9 mouse cellular contexts compared by ENCODE assay signal in the genomic region with DNA sequence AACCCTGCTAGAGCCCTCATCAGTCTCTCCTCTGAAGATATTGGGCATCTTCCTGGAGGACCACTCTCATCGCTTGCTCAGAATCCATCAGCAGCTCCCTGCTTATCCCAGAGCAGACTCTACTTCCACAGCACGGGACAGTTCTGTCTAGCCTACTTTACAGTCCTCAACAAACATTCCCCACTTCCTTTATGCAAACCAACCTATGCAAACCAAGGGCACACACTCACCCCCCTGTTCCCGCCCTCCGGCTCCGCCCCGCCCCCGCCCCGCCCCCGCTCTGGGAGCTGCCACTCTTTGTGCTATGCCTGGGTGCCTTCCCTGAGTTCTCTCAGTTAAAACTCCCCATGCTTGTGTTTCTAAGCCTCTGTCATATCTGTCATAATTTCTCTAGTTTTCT. TPM values are rescaled to one million over a fixed set of nuclear protein-coding genes. Genes with fewer than 3 reads are reported as not detected.
A peak's percentile ranks its signal among the peaks of the same experiment; 100 is the strongest.
DNase-seq lines count a peak whose midpoint lies in the region; ATAC-seq and TF ChIP-seq lines count a peak whose summit lies in the region.
"Had no signal": no experiment of that assay in that cellular context is flagged by ENCODE, and none has a peak within 500 bp of the region (broad histone marks: within the 10 kb centered on the region; RNA-seq: fewer than 3 reads in every experiment).

No protein-coding gene starts in this region.

- H3K4me1 ChIP-seq in midbrain, embryonic 10.5 days: peaks cover 15% of the 10 kb centered on the region
- peaks cover 3% of the 10 kb centered on the region; the same call in 1 of the 2 replicates for H3K4me1 ChIP-seq in midbrain, postnatal 0 days (ENCODE audit: insufficient read depth, low read length)
- no peaks in the 10 kb centered on the region for H3K4me1 ChIP-seq in hindbrain, embryonic 16.5 days (ENCODE audit: control insufficient read depth, insufficient read depth, low read depth, low read length)
- 0 out of 2 replicates have a peak, but pooled peaks cover 4% of the 10 kb centered on the region for H3K4me1 ChIP-seq in stomach, embryonic 15.5 days

- WGBS in midbrain, embryonic 10.5 days: 5% methylated on average over 9 of the region's 9 CpGs
- WGBS in midbrain, postnatal 0 days: 8% methylated on average over 9 of the region's 9 CpGs
- 7% methylated on average over 9 of the region's 9 CpGs for WGBS in hindbrain, embryonic 16.5 days
- 12% methylated on average over 9 of the region's 9 CpGs for WGBS in stomach, embryonic 15.5 days

- H3K4me2 ChIP-seq in midbrain, postnatal 0 days (ENCODE audit: low read depth, low read length, poor library complexity, severe bottlenecking): no peak overlapping the region
- no peak overlapping the region for H3K4me2 ChIP-seq in hindbrain, embryonic 16.5 days (ENCODE audit: low read length)
- H3K4me2 ChIP-seq in stomach, embryonic 15.5 days: no peak overlapping the region

- no peaks in the 10 kb centered on the region for H3K27me3 ChIP-seq in midbrain, embryonic 10.5 days (ENCODE audit: low read depth, poor library complexity, severe bottlenecking)
- no peaks in the 10 kb centered on the region for H3K27me3 ChIP-seq in midbrain, postnatal 0 days (ENCODE audit: insufficient read depth, low read length)
- no peaks in the 10 kb centered on the region for H3K27me3 ChIP-seq in hindbrain, embryonic 16.5 days (replicated peaks; ENCODE audit: control insufficient read depth, insufficient read depth, low read length)
- H3K27me3 ChIP-seq in stomach, embryonic 15.5 days (replicated peaks): no peaks in the 10 kb centered on the region

- no peak overlapping the region for H3K9ac ChIP-seq in midbrain, postnatal 0 days (replicated peaks; ENCODE audit: low read length, poor library complexity, severe bottlenecking)
- no peak overlapping the region for H3K9ac ChIP-seq in hindbrain, embryonic 16.5 days (ENCODE audit: low read depth, low read length)
- no peak overlapping the region for H3K9ac ChIP-seq in stomach, embryonic 15.5 days

- ATAC-seq in midbrain, postnatal 0 days (ENCODE audit: low FRiP score): no peak
- peak; percentile 19; the same call in 1 of the 2 replicates for ATAC-seq in hindbrain, embryonic 16.5 days
- peak; percentile 73 for ATAC-seq in stomach, embryonic 15.5 days (ENCODE audit: insufficient read depth, low FRiP score, low read depth)

- H3K36me3 ChIP-seq in midbrain, embryonic 10.5 days: no peaks in the 10 kb centered on the region
- no peaks in the 10 kb centered on the region for H3K36me3 ChIP-seq in midbrain, postnatal 0 days (ENCODE audit: insufficient read depth, low read length)
- no peaks in the 10 kb centered on the region for H3K36me3 ChIP-seq in hindbrain, embryonic 16.5 days (ENCODE audit: control insufficient read depth, insufficient read depth, low read length)
- no peaks in the 10 kb centered on the region for H3K36me3 ChIP-seq in stomach, embryonic 15.5 days

- H3K27ac ChIP-seq in midbrain, embryonic 10.5 days (replicated peaks): peak overlapping the region; percentile 55; the same call in 1 of the 2 replicates
- H3K27ac ChIP-seq in midbrain, postnatal 0 days (ENCODE audit: low read depth, low read length): no peak overlapping the region
- H3K27ac ChIP-seq in hindbrain, embryonic 16.5 days (ENCODE audit: low read depth, low read length): no peak overlapping the region
- no peak overlapping the region for H3K27ac ChIP-seq in stomach, embryonic 15.5 days

- peak; percentile 42 for DNase-seq in midbrain, embryonic 10.5 days (ENCODE audit: low spot score)
- DNase-seq in midbrain, postnatal 0 days (ENCODE audit: low spot score): no peak
- peak; percentile 66 for DNase-seq in embryo, embryonic 9.5 days (ENCODE audit: extremely low spot score)
- no peak for DNase-seq in cerebellum, adult 8-10 months
- DNase-seq in adrenal gland, adult 18-20 months (ENCODE audit: low spot score in 2 of 2): no peak
- no peak for DNase-seq in adrenal gland, adult (ENCODE audit: inconsistent age in 2 of 2, low spot score in 1 of 2)
- DNase-seq: cerebellum, postnatal 25 days had no signal

- no peaks in the 10 kb centered on the region for H3K9me3 ChIP-seq in midbrain, embryonic 10.5 days (replicated peaks)
- H3K9me3 ChIP-seq in midbrain, postnatal 0 days (ENCODE audit: low read length): no peaks in the 10 kb centered on the region
- no peaks in the 10 kb centered on the region for H3K9me3 ChIP-seq in hindbrain, embryonic 16.5 days (ENCODE audit: control insufficient read depth, low read length)
- H3K9me3 ChIP-seq in stomach, embryonic 15.5 days: no peaks in the 10 kb centered on the region

- TF ChIP-seq CTCF in midbrain, postnatal 0 days (IDR thresholded peaks at IDR 0.05): no peak

- H3K4me3 ChIP-seq in midbrain, embryonic 10.5 days: peak overlapping the region; percentile 36
- no peak overlapping the region for H3K4me3 ChIP-seq in midbrain, postnatal 0 days (ENCODE audit: low read depth, low read length)
- no peak overlapping the region for H3K4me3 ChIP-seq in hindbrain, embryonic 16.5 days (ENCODE audit: low read length)
- no peak overlapping the region for H3K4me3 ChIP-seq in stomach, embryonic 15.5 days (replicated peaks)

RNA-seq across cellular contexts. Expression of a gene that starts 23.3 kb away (rescaled TPM):
- polyA plus RNA-seq in midbrain, embryonic 10.5 days (2016; fragmentation: Nextera tagmentation; extraction: Ambion mirVana): 0.22 and 0.76 TPM in 2 replicates
- 189 and 193 TPM in 2 replicates for total RNA-seq in midbrain, postnatal 0 days (2014; rRNA removed)
- 15.4 and 17.2 TPM in 2 replicates for polyA plus RNA-seq in midbrain, postnatal 0 days (2015; fragmentation: Nextera tagmentation; extraction: Ambion mirVana)
- 12.7 and 13.3 TPM in 2 replicates for polyA plus RNA-seq in hindbrain, embryonic 16.5 days (2015; fragmentation: Nextera tagmentation; extraction: Ambion mirVana)
- polyA plus RNA-seq in stomach, embryonic 15.5 days (2015; fragmentation: Nextera tagmentation; extraction: Ambion mirVana): 0.55 and 0.62 TPM in 2 replicates
- total RNA-seq in adrenal gland, adult 18-20 months (2021): 1 to 10 TPM; 3.4 to 5.1 TPM

Comparison
In these comparisons a context has a peak if more than half of its experiments do, and no peak if none do; other contexts are left out.
1. DNase-seq: peak in midbrain, embryonic 10.5 days (single experiment) and embryo, embryonic 9.5 days (single experiment); none in midbrain, postnatal 0 days (single experiment), cerebellum, adult 8-10 months (single experiment), adrenal gland, adult 18-20 months (0 of 2) and adrenal gland, adult (0 of 2).